Mouse (Mus musculus): Measurements from ENCODE around the gene Pax6.

The Pax6 gene

GRCm38 (mm10) chr2:105668271-105669270, at the start of gene Pax6:
TSS of gene Pax6 (plus strand) at chr2:105668900.
- no peak for DNase-seq (ENCODE audit: low read depth, low spot score)

- no peak for DNase-seq (ENCODE audit: low read depth, low spot score)
These were observed 19.8 kb upstream of the Pax6 start for GRCm38 (mm10) chr2:105648933-105649332.

GRCm38 (mm10) chr2:105656456-105656855, 12.2 kb upstream of the Pax6 start:
- DNase-seq (ENCODE audit: low read depth, low spot score), result no peak

- no peak for DNase-seq (ENCODE audit: low read depth, low spot score)
These were observed 9.3 kb upstream of the Pax6 start for GRCm38 (mm10) chr2:105659350-105659749.

- DNase-seq (ENCODE audit: low read depth, low spot score), result no peak
These were observed 8.5 kb upstream of the Pax6 start for GRCm38 (mm10) chr2:105659926-105660873.

GRCm38 (mm10) chr2:105660874-105661622, 7.7 kb upstream of the Pax6 start:
- no peak for DNase-seq (ENCODE audit: low read depth, low spot score)

GRCm38 (mm10) chr2:105661623-105662066, 7.1 kb upstream of the Pax6 start:
- DNase-seq (ENCODE audit: low read depth, low spot score), result no peak

- no peak for DNase-seq (ENCODE audit: low read depth, low spot score)
These were observed 6.6 kb upstream of the Pax6 start for GRCm38 (mm10) chr2:105662121-105662520.

- no peak for DNase-seq (ENCODE audit: low read depth, low spot score)
These were observed 6.1 kb upstream of the Pax6 start for GRCm38 (mm10) chr2:105662606-105663005.

GRCm38 (mm10) chr2:105663101-105663511, 5.6 kb upstream of the Pax6 start:
- DNase-seq (ENCODE audit: low read depth, low spot score), result no peak

- no peak for DNase-seq (ENCODE audit: low read depth, low spot score)
These were observed 3.7 kb upstream of the Pax6 start for GRCm38 (mm10) chr2:105664996-105665395.

GRCm38 (mm10) chr2:105665491-105666250, 3.0 kb upstream of the Pax6 start:
- no peak for DNase-seq (ENCODE audit: low read depth, low spot score)

- no peak for DNase-seq (ENCODE audit: low read depth, low spot score)
These were observed 2.4 kb upstream of the Pax6 start for GRCm38 (mm10) chr2:105666331-105666730.

GRCm38 (mm10) chr2:105666763-105667625, 1.7 kb upstream of the Pax6 start:
- no peak for DNase-seq (ENCODE audit: low read depth, low spot score)

- no peak for DNase-seq (ENCODE audit: low read depth, low spot score)
These were observed 1.1 kb upstream of the Pax6 start for GRCm38 (mm10) chr2:105667626-105667950.

GRCm38 (mm10) chr2:105669371-105669861, 716 bp downstream of the Pax6 start:
- DNase-seq (ENCODE audit: low read depth, low spot score), result no peak

GRCm38 (mm10) chr2:105669881-105670730, 1.4 kb downstream of the Pax6 start:
- DNase-seq (ENCODE audit: low read depth, low spot score), result no peak

GRCm38 (mm10) chr2:105670731-105671095, 2.0 kb downstream of the Pax6 start:
- no peak for DNase-seq (ENCODE audit: low read depth, low spot score)
